Mouse (Mus musculus) intestine, postnatal 0 days (tissue): Measurements from ENCODE around the gene Gm853. TPM values are rescaled to one million over a fixed set of nuclear protein-coding genes. Genes with fewer than 3 reads are reported as not detected.
"Not testable (repeated sequence)": the region's sequence is repeated elsewhere in the genome, so short reads cannot be mapped to it uniquely, and the experiment has no call there.

Source experiments
- ATAC-seq: fragments of 200-750 bp; cut with Nextera tagmentation; 2 replicates; pipeline ENCODE4 v1.8.0; 2017; ENCODE audit warnings: mild to moderate bottlenecking, moderate TSS enrichment, moderate library complexity
- H3K27ac ChIP-seq: fragments of 300-500 bp; sonication (generic); 2 replicates; pipeline ENCODE4 v1.5.1; 2014; ENCODE audit warnings: mild to moderate bottlenecking, low read depth, low read length, moderate library complexity
- H3K27me3 ChIP-seq: fragments of 300-500 bp; sonication (generic); replicated peaks from 2 replicates; pipeline ENCODE4 v1.6.1; 2014; ENCODE audit warnings: low read length, mixed read lengths; ENCODE audit not compliant: control insufficient read depth, insufficient read depth
- H3K36me3 ChIP-seq: fragments of 300-500 bp; sonication (generic); 2 replicates; pipeline ENCODE4 v1.6.1; 2014; ENCODE audit warnings: mild to moderate bottlenecking, moderate library complexity; ENCODE audit not compliant: control insufficient read depth, insufficient read depth
- H3K4me1 ChIP-seq: fragments of 300-500 bp; sonication (generic); replicated peaks from 2 replicates; pipeline ENCODE4 v1.6.1; 2014; ENCODE audit warnings: antibody characterized with exemption, low read length, mixed read lengths; ENCODE audit not compliant: control insufficient read depth, insufficient read depth
- H3K4me2 ChIP-seq: fragments of 300-500 bp; sonication (generic); replicated peaks from 2 replicates; pipeline ENCODE4 v1.6.1; 2014; ENCODE audit warnings: low read depth, mild to moderate bottlenecking, moderate library complexity
- H3K4me3 ChIP-seq: fragments of 300-500 bp; sonication (generic); 2 replicates; pipeline ENCODE4 v1.5.1; 2014; ENCODE audit warnings: low read depth, low read length
- H3K9ac ChIP-seq: fragments of 300-500 bp; sonication (generic); 2 replicates; pipeline ENCODE4 v1.6.1; 2014; ENCODE audit warnings: mild to moderate bottlenecking, low read depth, low read length
- H3K9me3 ChIP-seq: fragments of 300-500 bp; sonication (generic); 2 replicates; pipeline ENCODE4 v1.6.1; 2016; ENCODE audit warnings: mixed run types; ENCODE audit not compliant: control insufficient read depth
- CTCF ChIP-seq: sonication (generic); IDR thresholded peaks from 2 replicates; pipeline ENCODE4 v1.5.1; 2016; ENCODE audit warnings: low read depth, mild to moderate bottlenecking, control low read depth, antibody characterized with exemption, moderate library complexity
- WGBS: fragments of 180-500 bp; shearing (Covaris S2); extraction: QIAGEN DNeasy Blood & Tissue Kit; methylation state at CpG from one replicate; pipeline ENCODE4 v1.1.7; 2014; 5-methylcytosine and 5-hydroxymethylcytosine counted together
- polyA plus RNA-seq: library from polyadenylated mRNA; unstranded; fragments of >200 nt; fragmentation: Nextera tagmentation; extraction: Ambion mirVana; gene quantifications from 2 replicates; pipeline ENCODE4 v1.2.1, GENCODE M21; 2015

Gene Gm853
- polyA plus RNA-seq, 1 experiment from 2014 or later: not detected

GRCm38 (mm10) chr4:130248636-130249035, 26.4 kb upstream of the Gm853 start:
- Histone ChIP-seq H3K4me1 (no peaks in the 10 kb centered on the region; the same call in 1 of the 2 replicates), H3K36me3 (no peaks in the 10 kb centered on the region), H3K9ac (no peak overlapping the region), H3K9me3 (no peaks in the 10 kb centered on the region), H3K27ac (no peak overlapping the region), H3K4me2 (no peak overlapping the region), H3K4me3 (no peak overlapping the region), H3K27me3 (no peaks in the 10 kb centered on the region)
- TF ChIP-seq CTCF: no peak
- no peak for ATAC-seq
- WGBS: 73% methylated on average over 3 of the region's 3 CpGs

GRCm38 (mm10) chr4:130246132-130246531, 23.9 kb upstream of the Gm853 start:
- Histone ChIP-seq H3K27ac (no peak overlapping the region), H3K4me1 (no peaks in the 10 kb centered on the region), H3K4me3 (no peak overlapping the region), H3K36me3 (no peaks in the 10 kb centered on the region), H3K27me3 (no peaks in the 10 kb centered on the region), H3K9me3 (no peaks in the 10 kb centered on the region), H3K9ac (no peak overlapping the region), H3K4me2 (no peak overlapping the region)
- peak; percentile 61 for ATAC-seq
- TF ChIP-seq CTCF: peak; percentile 95
- WGBS: 2% methylated on average over 6 of the region's 6 CpGs

GRCm38 (mm10) chr4:130244749-130245148, 22.5 kb upstream of the Gm853 start:
- Histone ChIP-seq H3K4me1 (no peaks in the 10 kb centered on the region), H3K27ac (no peak overlapping the region), H3K9ac (no peak overlapping the region), H3K4me3 (no peak overlapping the region), H3K4me2 (no peak overlapping the region), H3K9me3 (no peaks in the 10 kb centered on the region), H3K36me3 (no peaks in the 10 kb centered on the region), H3K27me3 (no peaks in the 10 kb centered on the region)
- no peak for ATAC-seq
- WGBS: 48% methylated on average over 8 of the region's 8 CpGs
- TF ChIP-seq CTCF: no peak

- not testable (repeated sequence) for H3K4me2 ChIP-seq, H3K36me3 ChIP-seq, H3K27me3 ChIP-seq, H3K9me3 ChIP-seq, H3K4me1 ChIP-seq, ATAC-seq, H3K4me3 ChIP-seq, H3K27ac ChIP-seq, H3K9ac ChIP-seq
- 64% methylated on average over 1 of the region's 1 CpGs for WGBS
Observed at GRCm38 (mm10) chr4:130243621-130244020, 21.4 kb upstream of the Gm853 start.

GRCm38 (mm10) chr4:130242956-130243355, 20.8 kb upstream of the Gm853 start:
- Histone ChIP-seq H3K4me3 (no peak overlapping the region), H3K27ac (no peak overlapping the region), H3K4me2 (no peak overlapping the region), H3K27me3 (no peaks in the 10 kb centered on the region), H3K36me3 (no peaks in the 10 kb centered on the region), H3K4me1 (no peaks in the 10 kb centered on the region), H3K9me3 (no peaks in the 10 kb centered on the region), H3K9ac (no peak overlapping the region)
- no peak for ATAC-seq
- whole genome bisulfite sequencing: 95% methylated on average over 5 of the region's 5 CpGs
- no peak for TF ChIP-seq CTCF

- Histone ChIP-seq H3K4me3 (no peak overlapping the region), H3K27ac (no peak overlapping the region), H3K36me3 (no peaks in the 10 kb centered on the region), H3K4me2 (no peak overlapping the region), H3K9me3 (no peaks in the 10 kb centered on the region), H3K4me1 (no peaks in the 10 kb centered on the region), H3K9ac (no peak overlapping the region), H3K27me3 (no peaks in the 10 kb centered on the region)
- no peak for ATAC-seq
- 22% methylated on average over 5 of the region's 5 CpGs for WGBS
- peak; percentile 39 for TF ChIP-seq CTCF
Observed at GRCm38 (mm10) chr4:130240695-130241094, 18.5 kb upstream of the Gm853 start.

- Histone ChIP-seq H3K4me3 (no peak overlapping the region), H3K4me1 (no peaks in the 10 kb centered on the region), H3K9ac (no peak overlapping the region), H3K27me3 (no peaks in the 10 kb centered on the region), H3K36me3 (no peaks in the 10 kb centered on the region), H3K4me2 (no peak overlapping the region), H3K9me3 (no peaks in the 10 kb centered on the region), H3K27ac (no peak overlapping the region)
- 73% methylated on average over 4 of the region's 4 CpGs for WGBS
- no peak for ATAC-seq
- TF ChIP-seq CTCF: no peak
Observed at GRCm38 (mm10) chr4:130237607-130238006, 15.4 kb upstream of the Gm853 start.
